Comparison of ENCODE assay signal across 9 mouse cellular contexts in genomic region chr2:145862206-145862817, GRCm38 (mm10). TPM values are rescaled to one million over a fixed set of nuclear protein-coding genes. Genes with fewer than 3 reads are reported as not detected.
DNase-seq lines count a peak whose midpoint lies in the region; ATAC-seq and TF ChIP-seq lines count a peak whose summit lies in the region.
"Had no signal": no experiment of that assay in that cellular context is flagged by ENCODE, and none has a peak within 500 bp of the region (broad histone marks: within the 10 kb centered on the region; RNA-seq: fewer than 3 reads in every experiment).

No protein-coding gene starts in this region.

- no peak for ATAC-seq in heart, embryonic 15.5 days (replicated peaks; ENCODE audit: insufficient number of reproducible peaks, insufficient read depth, low FRiP score, low read depth)
- no peak for ATAC-seq in midbrain, embryonic 15.5 days (replicated peaks)

- no peak for TF ChIP-seq POLR2A in brain, embryonic 14.5 days (IDR thresholded peaks at IDR 0.05; ENCODE audit: borderline replicate concordance, extremely low read depth, insufficient read depth, insufficient read length, poor library complexity, severe bottlenecking)

- H3K27me3 ChIP-seq in heart, embryonic 15.5 days = no peaks in the 10 kb centered on the region
- H3K27me3 ChIP-seq in midbrain, embryonic 15.5 days (replicated peaks) = no peaks in the 10 kb centered on the region
- H3K27me3 ChIP-seq: liver, embryonic 15.5 days had no signal

- H3K27ac ChIP-seq in heart, embryonic 15.5 days = peak overlapping the region; percentile 98
- H3K27ac ChIP-seq in midbrain, embryonic 15.5 days = peak overlapping the region; percentile 19
- H3K27ac ChIP-seq: liver, embryonic 15.5 days had no signal

- peak; percentile 58 for DNase-seq in 3134 (ENCODE audit: extremely low read depth, insufficient read length, low spot score)
- peak; percentile 81 for DNase-seq in brain, embryonic 14.5 days (ENCODE audit: low read depth)
- DNase-seq in kidney, postnatal 14 days = peak; percentile 81
- no peak for DNase-seq in natural killer cell, adult 2 months (ENCODE audit: low spot score in 2 of 2)
- DNase-seq in frontal cortex, adult 2 months (ENCODE audit: extremely low spot score in 1 of 2, low spot score in 1 of 2) = no peak
- DNase-seq in thymus, postnatal 10 days (ENCODE audit: low spot score in 2 of 2) = no peak

- peak overlapping the region; percentile 66 for H3K4me2 ChIP-seq in heart, embryonic 15.5 days
- H3K4me2 ChIP-seq in midbrain, embryonic 15.5 days = peak overlapping the region; percentile 58
- H3K4me2 ChIP-seq: liver, embryonic 15.5 days had no signal

- H3K9me3 ChIP-seq in heart, embryonic 15.5 days (replicated peaks) = no peaks in the 10 kb centered on the region
- no peaks in the 10 kb centered on the region for H3K9me3 ChIP-seq in midbrain, embryonic 15.5 days
- H3K9me3 ChIP-seq: liver, embryonic 15.5 days had no signal

- WGBS in heart, embryonic 15.5 days = 33% methylated on average over 10 of the region's 10 CpGs
- 36% methylated on average over 10 of the region's 10 CpGs for WGBS in midbrain, embryonic 15.5 days

- no peak for TF ChIP-seq CTCF in brain, embryonic 14.5 days (IDR thresholded peaks at IDR 0.05; ENCODE audit: borderline replicate concordance, extremely low read depth, insufficient read depth, insufficient read length)

- peak overlapping the region; percentile 56 for H3K9ac ChIP-seq in heart, embryonic 15.5 days
- peak overlapping the region; percentile 24; the same call in 1 of the 2 replicates for H3K9ac ChIP-seq in midbrain, embryonic 15.5 days
- H3K9ac ChIP-seq: liver, embryonic 15.5 days had no signal

- peak overlapping the region; percentile 58 for H3K4me3 ChIP-seq in heart, embryonic 15.5 days
- peak overlapping the region; percentile 41 for H3K4me3 ChIP-seq in midbrain, embryonic 15.5 days
- H3K4me3 ChIP-seq: liver, embryonic 15.5 days had no signal

- H3K36me3 ChIP-seq in heart, embryonic 15.5 days = peaks cover 4% of the 10 kb centered on the region; the same call in 1 of the 2 replicates
- H3K36me3 ChIP-seq in midbrain, embryonic 15.5 days (replicated peaks) = no peaks in the 10 kb centered on the region
- H3K36me3 ChIP-seq: liver, embryonic 15.5 days had no signal

- H3K4me1 ChIP-seq in heart, embryonic 15.5 days (replicated peaks) = peaks cover 52% of the 10 kb centered on the region
- H3K4me1 ChIP-seq in midbrain, embryonic 15.5 days = peaks cover 25% of the 10 kb centered on the region

RNA-seq across cellular contexts. Expression of gene Naa20, which starts 39.6 kb away (rescaled TPM):
- polyA plus RNA-seq in brain, embryonic 14.5 days (2012; rRNA removed) = 62.6 and 76.0 TPM in 2 replicates
- polyA plus RNA-seq in heart, embryonic 15.5 days (2015; fragmentation: Nextera tagmentation; extraction: Ambion mirVana) = 163 and 180 TPM in 2 replicates
- 116 and 120 TPM in 2 replicates for polyA plus RNA-seq in midbrain, embryonic 15.5 days (2015; fragmentation: Nextera tagmentation; extraction: Ambion mirVana)
- 71.1 and 90.5 TPM in 2 replicates for polyA plus RNA-seq in frontal cortex, adult 2 months (2012; rRNA removed)

Comparison
In these comparisons a context has a peak if more than half of its experiments do, and no peak if none do; other contexts are left out.
1. DNase-seq: peak in 3134 (single experiment), brain, embryonic 14.5 days (single experiment) and kidney, postnatal 14 days (single experiment); none in natural killer cell, adult 2 months (0 of 2), frontal cortex, adult 2 months (0 of 2) and thymus, postnatal 10 days (0 of 2).